Mouse (Mus musculus) left cerebral cortex, adult 8-10 months (tissue): ENCODE data around the gene Cyp2f2. TPM values are rescaled to one million over a fixed set of nuclear protein-coding genes. Genes with fewer than 3 reads are reported as not detected.

Experiments
- DNase-seq, 2 experiments: peaks; one replicate each; pipeline ENCODE4 v3.0.0; 2022; ENCODE audit warnings: low spot score in 2 of 2
- total RNA-seq, 4 experiments: library from RNA; stranded (reverse); gene quantifications; 2 replicates each; pipeline ENCODE4 v1.2.4; 2022

The Cyp2f2 gene
- total RNA-seq, 4 experiments from 2014 or later, result 0.28 to 0.32 TPM; not detected in 2

- no peak for DNase-seq
Observed at GRCm38 (mm10) chr7:27153205-27153764, 33.6 kb downstream of the Cyp2f2 start, which contains the start of gene Cyp2t4. Gene Cyp2t4 (plus strand): TSS chr7:27153714.

DNA sequence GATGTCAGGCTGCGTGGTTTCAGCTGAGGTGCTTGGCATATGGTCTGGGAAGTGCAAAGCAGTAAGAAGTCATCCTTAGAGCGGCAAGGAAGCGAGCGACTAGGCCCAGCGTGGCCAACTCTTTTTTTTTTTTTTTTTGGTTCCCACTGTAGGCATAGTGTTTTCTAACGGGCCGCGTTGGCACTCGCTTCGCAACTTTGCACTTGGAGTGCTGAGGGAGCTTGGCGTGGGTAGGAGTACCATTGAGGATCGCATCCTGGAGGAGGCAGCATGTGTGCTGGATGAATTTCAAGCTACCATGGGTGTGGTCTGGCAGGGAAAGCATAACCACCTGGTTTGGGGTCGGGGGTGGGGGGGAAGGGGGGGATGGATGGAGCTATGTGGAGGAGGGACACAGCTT, 36.3 kb downstream of the Cyp2f2 start:
- peak in 1 of 2 experiments; percentile 75 for DNase-seq

DNA sequence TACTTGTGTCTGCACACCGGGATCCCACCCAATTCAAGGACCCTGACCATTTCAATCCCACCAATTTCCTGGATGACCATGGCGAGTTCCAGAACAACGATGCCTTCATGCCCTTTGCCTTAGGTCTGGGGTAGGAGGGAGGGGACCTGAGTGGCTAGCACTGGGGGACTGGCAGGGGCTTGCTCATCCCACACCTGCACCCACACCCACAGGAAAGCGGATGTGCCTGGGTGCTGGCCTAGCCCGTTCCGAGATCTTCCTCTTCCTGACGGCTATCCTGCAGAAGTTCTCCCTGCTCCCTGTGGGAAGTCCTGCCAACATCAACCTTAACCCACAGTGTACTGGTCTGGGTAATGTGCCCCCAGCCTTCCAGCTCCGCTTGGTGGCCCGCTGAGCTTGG, 38.5 kb downstream of the Cyp2f2 start:
- no peak for DNase-seq

DNA sequence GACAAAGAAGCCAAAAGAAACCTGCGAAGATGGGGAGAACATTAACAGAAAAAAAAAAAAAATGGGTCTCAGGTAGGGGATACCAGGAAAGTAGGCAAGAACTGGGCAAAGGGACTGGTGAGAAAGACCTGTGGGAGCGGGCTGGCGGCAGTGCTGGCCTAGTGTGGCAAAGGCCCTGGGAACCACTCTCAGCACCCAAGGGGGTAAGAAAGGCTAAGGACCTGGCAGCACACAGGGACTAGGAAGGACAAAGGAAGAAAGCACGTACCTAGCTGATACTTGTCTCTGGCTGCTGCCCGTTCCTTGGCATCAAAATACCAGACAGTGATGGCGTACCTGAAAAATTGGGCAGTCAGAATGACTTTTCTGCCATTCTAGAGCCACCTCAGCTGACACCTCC, 39.5 kb downstream of the Cyp2f2 start:
- DNase-seq, result no peak

DNA sequence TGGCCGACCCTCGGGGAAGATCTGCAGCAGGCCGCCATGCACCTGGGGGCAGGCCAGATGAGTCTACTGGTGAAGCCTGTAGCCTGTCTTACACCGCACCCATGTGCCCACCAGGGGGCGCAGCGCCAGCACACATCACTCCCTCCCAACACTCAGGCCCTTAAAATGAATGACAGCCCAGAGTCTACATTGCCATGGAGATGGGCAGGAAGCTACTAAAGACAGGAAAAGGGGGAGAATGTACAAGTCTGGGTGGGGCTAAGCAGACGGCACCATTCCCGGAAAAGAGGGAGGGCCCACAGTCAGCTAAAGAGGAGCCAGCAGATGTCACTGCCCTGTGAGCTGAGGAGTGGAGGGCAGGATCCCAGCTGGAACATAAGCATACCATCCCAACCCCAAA, 40.2 kb downstream of the Cyp2f2 start:
- DNase-seq, result peak; percentile 69 to 83

- DNase-seq, result no peak
Observed at GRCm38 (mm10) chr7:27160921-27161320, 41.2 kb downstream of the Cyp2f2 start.

DNA sequence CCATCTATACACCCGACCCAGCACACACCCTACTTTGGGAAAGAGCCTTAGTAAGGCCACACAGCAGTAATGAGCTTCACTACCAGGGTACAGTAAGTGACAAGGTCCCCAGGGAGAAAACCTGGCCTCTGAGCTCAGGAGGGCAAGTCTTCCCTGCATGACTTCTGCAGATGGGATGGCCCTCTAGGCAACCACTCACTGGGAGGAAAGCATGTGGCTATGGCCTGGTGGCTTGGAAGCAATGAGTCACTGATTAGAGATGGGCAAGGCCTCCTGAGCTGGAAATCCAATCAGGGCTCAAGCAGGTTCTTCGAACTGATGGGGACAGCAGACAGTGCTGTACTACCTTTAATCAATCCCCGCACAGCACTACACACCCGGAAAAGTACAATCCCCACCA, 42.0 kb downstream of the Cyp2f2 start:
- no peak for DNase-seq

- DNase-seq, result no peak
Observed at GRCm38 (mm10) chr7:27162780-27163449, 43.2 kb downstream of the Cyp2f2 start.

DNA sequence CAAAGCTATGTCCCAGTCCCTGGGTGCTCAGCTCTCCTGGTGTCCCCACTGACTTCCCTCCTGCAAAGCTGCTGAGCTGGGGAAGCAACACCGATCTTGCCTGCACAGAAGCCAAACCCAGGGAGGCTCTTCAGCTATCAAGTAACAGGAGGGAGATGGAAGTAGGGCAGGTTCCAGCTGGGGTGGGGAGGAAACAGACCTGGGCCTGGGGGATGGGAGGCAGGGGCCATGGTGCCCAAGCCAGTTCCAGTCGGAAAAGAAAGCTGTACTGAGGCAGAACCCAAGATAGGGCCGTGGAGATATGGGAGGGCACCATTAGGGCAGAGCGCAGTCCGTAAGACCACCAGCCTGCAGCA, 43.7 kb downstream of the Cyp2f2 start:
- DNase-seq, result no peak

- DNase-seq, result no peak
Observed at GRCm38 (mm10) chr7:27164112-27164947, 44.6 kb downstream of the Cyp2f2 start.

- DNase-seq, result peak in 1 of 2 experiments; percentile 50
Observed at GRCm38 (mm10) chr7:27165007-27165655, 45.4 kb downstream of the Cyp2f2 start.

- no peak for DNase-seq
Observed at GRCm38 (mm10) chr7:27165696-27166095, 46.0 kb downstream of the Cyp2f2 start.

DNA sequence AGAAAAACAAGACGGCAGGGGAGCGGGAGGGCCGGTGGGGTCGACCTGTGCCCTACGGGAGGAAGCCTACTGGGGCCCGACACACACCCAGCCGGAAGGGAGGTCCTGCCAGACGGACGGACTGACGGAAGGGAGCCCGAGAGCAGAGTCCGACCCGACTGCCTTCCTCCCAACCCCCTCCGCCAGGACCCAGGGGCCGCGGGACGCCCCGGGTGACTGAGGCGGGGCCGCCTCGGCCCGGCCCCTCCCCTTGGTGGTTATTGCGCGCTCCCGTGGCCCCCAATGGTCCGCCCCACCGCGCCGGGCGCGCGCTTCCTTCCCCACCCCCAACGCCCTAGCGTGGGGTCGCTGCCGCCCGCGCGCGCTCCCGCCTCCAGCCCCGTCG, 46.5 kb downstream of the Cyp2f2 start:
- DNase-seq, result peak; percentile 45 to 73

DNA sequence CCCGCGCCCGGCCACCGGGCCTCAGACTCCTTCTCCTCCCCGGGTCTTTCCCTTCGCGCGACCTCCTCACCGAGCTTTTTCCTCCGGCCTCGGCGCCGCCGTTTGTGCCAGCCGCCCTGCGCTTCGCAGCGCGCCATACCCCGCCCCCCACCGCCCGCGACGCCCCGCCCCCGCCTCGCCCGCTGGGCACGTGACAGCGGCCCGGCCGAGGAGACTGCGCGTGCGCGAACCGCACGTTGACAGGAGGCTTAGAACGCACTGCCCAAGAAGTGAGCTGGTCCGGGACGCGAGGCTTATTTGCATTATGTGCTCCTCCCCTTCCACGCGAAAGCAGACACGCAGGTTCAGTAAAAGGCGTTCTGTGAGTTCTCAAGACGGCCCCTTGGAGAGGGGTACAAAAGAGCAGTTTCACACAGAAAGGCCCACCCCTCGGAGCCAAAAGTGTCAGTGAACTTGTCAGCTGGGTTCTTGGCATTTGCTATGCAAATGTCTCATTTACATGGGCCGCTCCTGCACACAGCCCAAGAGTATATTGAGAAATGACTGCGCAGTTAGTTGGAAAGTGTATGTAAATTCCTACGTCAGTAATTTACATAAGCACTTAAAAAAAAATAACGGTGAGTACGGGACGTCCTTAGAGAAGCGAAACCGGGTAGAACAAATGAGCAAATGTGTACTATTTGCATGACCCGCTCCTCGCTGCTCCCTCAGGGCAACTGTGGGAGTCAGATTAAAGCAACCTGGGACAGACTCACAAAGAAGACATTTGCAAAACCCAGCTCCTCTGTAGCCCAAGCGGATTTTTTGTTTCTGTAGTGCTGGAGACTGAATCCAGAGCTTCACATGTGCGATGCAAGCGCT, 47.1 kb downstream of the Cyp2f2 start, which contains the start of gene Egln2:
Gene Egln2 (minus strand): TSS at position 189 of the 861 bp plus-strand sequence.
- DNase-seq, result peak; percentile 88 to 94

GRCm38 (mm10) chr7:27167475-27168094, 47.9 kb downstream of the Cyp2f2 start:
- DNase-seq, result no peak

DNA sequence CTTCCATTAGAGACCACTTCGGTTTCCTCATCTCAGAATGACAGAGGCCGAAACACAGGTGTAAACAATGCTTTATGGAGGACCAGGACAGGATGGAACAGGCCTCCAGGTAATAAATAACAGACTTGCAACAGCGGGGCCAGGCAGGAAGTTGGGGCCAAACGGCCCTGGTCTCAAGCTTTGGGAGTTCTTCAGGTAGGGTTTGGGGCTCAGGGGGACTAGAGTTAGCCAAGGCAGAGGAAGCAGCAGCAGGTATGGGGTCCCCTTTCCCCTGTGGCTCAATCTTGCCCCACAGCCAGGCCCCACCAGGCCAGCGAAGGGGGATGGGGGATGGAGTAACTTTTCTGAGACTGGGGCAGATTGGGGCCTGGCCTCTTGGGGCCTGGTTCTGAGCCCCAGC, 48.7 kb downstream of the Cyp2f2 start:
- no peak for DNase-seq

DNA sequence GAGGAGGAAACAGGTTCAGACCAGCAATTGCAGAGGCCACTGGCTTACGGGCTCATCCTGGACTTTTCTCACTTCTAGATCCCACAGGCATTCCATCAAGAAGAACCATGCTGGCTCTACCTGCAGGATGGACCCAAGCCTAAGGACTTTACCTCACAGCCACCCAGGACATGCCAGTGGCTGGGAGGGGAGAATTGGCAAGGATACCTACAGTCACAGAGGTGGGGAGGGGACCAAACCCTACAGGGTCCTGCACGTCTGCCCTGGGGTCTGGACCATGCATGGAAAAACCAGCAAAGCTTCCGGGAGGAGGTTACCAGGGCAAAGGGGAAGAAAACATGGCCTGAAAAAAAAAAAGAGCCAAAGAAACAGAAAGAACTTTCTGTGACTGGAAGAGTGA, 51.3 kb downstream of the Cyp2f2 start:
- no peak for DNase-seq

GRCm38 (mm10) chr7:27174496-27174895, 54.8 kb downstream of the Cyp2f2 start:
- DNase-seq, result no peak

- no peak for DNase-seq
Observed at GRCm38 (mm10) chr7:27174896-27175295, 55.2 kb downstream of the Cyp2f2 start.

GRCm38 (mm10) chr7:27177942-27178323, 58.2 kb downstream of the Cyp2f2 start:
- DNase-seq, result no peak
